Mouse (Mus musculus): ENCODE data around the gene Clnk. TPM values are rescaled to one million over a fixed set of nuclear protein-coding genes. Genes with fewer than 3 reads are reported as not detected.

Gene Clnk
- polyA plus RNA-seq, 1 experiment from 2014 or later: 0.16 TPM

DNA sequence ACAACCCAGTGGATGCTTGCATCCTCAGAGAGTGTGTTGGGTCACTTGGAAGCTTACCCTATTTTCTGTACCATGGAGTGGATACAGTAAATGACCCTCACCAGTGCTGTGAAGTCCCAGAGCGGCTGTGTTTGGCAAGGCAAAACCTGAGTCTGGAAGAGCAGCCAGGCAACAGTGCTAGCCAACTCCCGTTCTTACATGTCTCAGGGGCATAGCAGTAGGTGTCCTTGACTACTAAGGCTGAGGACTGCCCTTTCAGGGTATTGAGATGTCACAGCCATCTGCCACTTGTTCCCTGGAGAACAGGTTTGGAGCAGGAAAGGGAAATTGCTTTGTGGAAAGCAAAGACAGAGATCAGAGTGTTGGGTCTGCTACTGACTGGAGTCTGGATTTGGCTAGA lies 85.5 kb downstream of the Clnk start:
- H3K36me3 ChIP-seq (ENCODE audit: control insufficient read depth, insufficient read depth, low read length): no peaks in the 10 kb centered on the region
- H3K27ac ChIP-seq (replicated peaks; ENCODE audit: low read depth, low read length): no peak overlapping the region
- no peak overlapping the region for H3K9ac ChIP-seq (replicated peaks; ENCODE audit: low read length)
- no peak overlapping the region for H3K4me3 ChIP-seq (replicated peaks; ENCODE audit: low read depth, low read length)
- H3K27me3 ChIP-seq (ENCODE audit: control insufficient read depth, insufficient read depth, low read length): no peaks in the 10 kb centered on the region
- WGBS: 72% methylated on average over 2 of the region's 2 CpGs
- no peaks in the 10 kb centered on the region for H3K9me3 ChIP-seq (ENCODE audit: control insufficient read depth, low read length)
- peaks cover 10% of the 10 kb centered on the region for H3K4me1 ChIP-seq (ENCODE audit: control insufficient read depth, insufficient read depth, low read length)
- no peak overlapping the region for H3K4me2 ChIP-seq (ENCODE audit: low read length)
- no peak for DNase-seq
- no peak for ATAC-seq (ENCODE audit: low FRiP score, low TSS enrichment)

DNA sequence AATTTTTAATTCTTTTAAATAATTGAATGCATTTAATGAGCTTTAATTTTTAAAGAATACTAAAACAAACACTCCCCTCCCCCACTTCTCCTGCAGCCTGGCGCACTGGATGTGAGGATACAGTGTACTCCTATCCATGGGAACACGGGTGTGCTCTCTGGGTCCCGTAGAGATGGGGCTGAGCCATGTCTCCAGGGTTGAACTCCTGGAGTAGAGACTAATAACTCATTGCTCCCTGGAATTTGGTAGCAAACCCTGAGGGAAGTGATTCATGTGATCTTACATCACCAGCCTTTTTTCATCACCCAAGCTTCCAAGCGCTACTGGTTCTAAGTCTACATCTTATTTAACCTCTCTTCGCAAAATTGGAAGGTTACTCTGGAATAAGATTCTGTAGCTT lies 87.8 kb downstream of the Clnk start:
- Histone ChIP-seq H3K4me3 (replicated peaks; ENCODE audit: low read depth, low read length) (no peak overlapping the region), H3K27me3 (ENCODE audit: control insufficient read depth, insufficient read depth, low read length) (no peaks in the 10 kb centered on the region), H3K9ac (replicated peaks; ENCODE audit: low read length) (no peak overlapping the region), H3K9me3 (ENCODE audit: control insufficient read depth, low read length) (no peaks in the 10 kb centered on the region), H3K4me2 (ENCODE audit: low read length) (no peak overlapping the region), H3K27ac (replicated peaks; ENCODE audit: low read depth, low read length) (no peak overlapping the region), H3K4me1 (ENCODE audit: control insufficient read depth, insufficient read depth, low read length) (peaks cover 12% of the 10 kb centered on the region; the same call in 1 of the 2 replicates), H3K36me3 (ENCODE audit: control insufficient read depth, insufficient read depth, low read length) (no peaks in the 10 kb centered on the region)
- DNase-seq (no peak), ATAC-seq (ENCODE audit: low FRiP score, low TSS enrichment) (no peak)
- 85% methylated on average over 5 of the region's 5 CpGs for WGBS

DNA sequence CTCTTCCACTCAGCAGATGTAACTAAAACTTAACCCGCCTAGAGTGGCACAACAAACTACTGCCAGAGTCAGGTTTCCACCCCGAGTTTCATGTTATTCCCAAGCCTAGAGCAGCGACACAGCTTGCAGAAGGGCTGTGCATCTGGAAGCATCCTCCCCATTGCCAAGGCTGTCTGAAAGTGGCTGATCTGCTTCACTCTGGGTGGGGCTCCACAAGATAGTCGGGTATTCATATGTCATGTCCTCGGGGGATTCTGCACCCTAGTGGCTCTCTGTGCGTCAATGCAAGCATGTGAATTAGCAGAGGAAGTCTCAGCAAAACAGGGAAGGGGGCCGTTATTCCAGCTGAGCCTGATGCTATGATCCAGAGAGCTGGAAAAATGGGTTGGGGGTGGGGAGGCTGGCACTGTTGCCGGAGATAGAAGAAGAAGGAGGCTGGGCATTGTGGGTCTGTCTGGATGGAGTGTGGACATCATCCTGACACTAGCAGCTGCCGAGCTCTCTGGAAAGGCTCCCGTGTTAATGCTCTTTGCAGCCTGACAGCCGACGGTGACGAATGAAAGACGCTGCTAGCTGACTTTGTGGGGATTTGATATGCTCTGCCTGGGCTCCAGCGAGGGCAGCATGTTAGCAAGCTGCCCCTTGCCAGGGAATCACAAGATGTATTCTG lies 88.6 kb downstream of the Clnk start:
- ATAC-seq (ENCODE audit: low FRiP score, low TSS enrichment) (peak; percentile 43), DNase-seq (peak; percentile 70)
- Histone ChIP-seq H3K4me3 (replicated peaks; ENCODE audit: low read depth, low read length) (0 out of 2 replicates have a peak overlapping the region, but pooled peaks have one; percentile 8), H3K4me1 (ENCODE audit: control insufficient read depth, insufficient read depth, low read length) (peaks cover 12% of the 10 kb centered on the region; the same call in 1 of the 2 replicates), H3K9ac (replicated peaks; ENCODE audit: low read length) (peak overlapping the region; percentile 39; the same call in 1 of the 2 replicates), H3K9me3 (ENCODE audit: control insufficient read depth, low read length) (no peaks in the 10 kb centered on the region), H3K4me2 (ENCODE audit: low read length) (peak overlapping the region; percentile 47), H3K27me3 (ENCODE audit: control insufficient read depth, insufficient read depth, low read length) (no peaks in the 10 kb centered on the region), H3K36me3 (ENCODE audit: control insufficient read depth, insufficient read depth, low read length) (no peaks in the 10 kb centered on the region), H3K27ac (replicated peaks; ENCODE audit: low read depth, low read length) (0 out of 2 replicates have a peak overlapping the region, but pooled peaks have one; percentile 9)
- 15% methylated on average over 15 of the region's 15 CpGs for WGBS

DNA sequence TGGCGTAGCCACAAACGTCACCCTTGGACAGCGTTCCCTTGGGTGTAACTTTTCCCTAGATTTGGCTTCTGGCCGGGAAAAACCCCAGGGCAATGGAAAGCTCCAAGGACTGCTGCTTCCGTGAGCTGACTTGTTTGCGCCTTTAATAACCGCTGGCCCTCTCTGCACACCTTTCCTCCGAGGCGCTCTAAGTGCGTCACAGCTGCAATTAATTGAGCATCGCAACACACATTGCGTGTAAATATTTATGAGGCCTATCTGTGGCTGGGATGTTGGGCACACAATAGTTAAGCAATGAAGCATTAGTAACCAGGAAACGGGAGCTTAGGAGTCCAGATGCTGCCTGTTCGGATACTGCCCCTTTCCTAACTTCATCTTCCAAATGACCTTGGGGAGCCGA lies 90.5 kb downstream of the Clnk start:
- DNase-seq: peak; percentile 46
- ATAC-seq (ENCODE audit: low FRiP score, low TSS enrichment): no peak
- H3K36me3 ChIP-seq (ENCODE audit: control insufficient read depth, insufficient read depth, low read length): no peaks in the 10 kb centered on the region

DNA sequence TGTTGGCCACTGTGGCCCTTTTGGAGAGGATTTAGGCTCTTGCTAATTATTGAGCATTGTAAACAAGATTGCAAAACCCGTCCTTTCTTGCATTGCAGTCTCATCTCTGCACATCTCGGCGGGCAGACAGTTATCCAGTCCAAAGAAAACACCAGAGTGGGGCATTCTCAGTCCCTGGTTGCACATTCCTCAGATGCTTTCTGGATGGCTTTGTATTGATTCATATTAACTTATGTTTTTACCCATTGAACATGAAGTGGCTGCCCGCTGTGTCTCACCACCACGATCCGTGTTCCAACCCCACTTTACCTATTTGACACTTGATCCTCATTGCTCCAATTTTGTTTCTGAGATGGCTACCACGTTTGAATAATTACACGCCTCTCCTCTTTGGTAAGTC lies 90.9 kb downstream of the Clnk start:
- Histone ChIP-seq H3K4me1 (ENCODE audit: control insufficient read depth, insufficient read depth, low read length) (peaks cover 12% of the 10 kb centered on the region; the same call in 1 of the 2 replicates), H3K27ac (replicated peaks; ENCODE audit: low read depth, low read length) (no peak overlapping the region), H3K9ac (replicated peaks; ENCODE audit: low read length) (no peak overlapping the region), H3K9me3 (ENCODE audit: control insufficient read depth, low read length) (no peaks in the 10 kb centered on the region), H3K36me3 (ENCODE audit: control insufficient read depth, insufficient read depth, low read length) (no peaks in the 10 kb centered on the region), H3K27me3 (ENCODE audit: control insufficient read depth, insufficient read depth, low read length) (no peaks in the 10 kb centered on the region), H3K4me2 (ENCODE audit: low read length) (no peak overlapping the region), H3K4me3 (replicated peaks; ENCODE audit: low read depth, low read length) (no peak overlapping the region)
- 78% methylated on average over 8 of the region's 8 CpGs for WGBS
- no peak for DNase-seq
- ATAC-seq (ENCODE audit: low FRiP score, low TSS enrichment): no peak

More for the DNA sequence above, 90.5 kb downstream of the Clnk start:
- H3K4me2 ChIP-seq (ENCODE audit: low read length): no peak overlapping the region
- peaks cover 12% of the 10 kb centered on the region; the same call in 1 of the 2 replicates for H3K4me1 ChIP-seq (ENCODE audit: control insufficient read depth, insufficient read depth, low read length)
- H3K27ac ChIP-seq (replicated peaks; ENCODE audit: low read depth, low read length): no peak overlapping the region
- 50% methylated on average over 15 of the region's 15 CpGs for WGBS
- H3K27me3 ChIP-seq (ENCODE audit: control insufficient read depth, insufficient read depth, low read length): no peaks in the 10 kb centered on the region
- H3K9ac ChIP-seq (replicated peaks; ENCODE audit: low read length): no peak overlapping the region
- no peaks in the 10 kb centered on the region for H3K9me3 ChIP-seq (ENCODE audit: control insufficient read depth, low read length)
- H3K4me3 ChIP-seq (replicated peaks; ENCODE audit: low read depth, low read length): no peak overlapping the region

DNA sequence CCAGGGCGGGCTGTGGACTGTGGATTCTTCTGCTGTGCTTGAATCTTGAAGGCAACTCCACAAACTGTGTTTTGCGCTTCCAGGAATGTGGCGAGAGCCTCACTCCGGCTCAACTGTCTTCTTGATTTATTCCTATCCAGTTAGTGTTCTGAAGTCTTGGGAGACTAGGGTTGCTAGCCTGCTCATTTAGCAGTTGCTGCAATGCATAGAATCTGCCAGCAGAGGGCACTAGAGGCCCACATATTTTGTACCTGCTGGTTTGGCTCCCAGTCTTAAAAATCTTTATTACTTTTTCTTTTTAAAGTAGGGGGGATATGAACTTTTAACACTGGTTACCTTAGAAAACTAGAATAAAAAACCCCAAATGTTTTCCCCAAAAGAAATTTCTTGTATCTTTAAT lies 94.8 kb downstream of the Clnk start:
- H3K9ac ChIP-seq (replicated peaks; ENCODE audit: low read length): no peak overlapping the region
- ATAC-seq (ENCODE audit: low FRiP score, low TSS enrichment) (no peak), DNase-seq (peak; percentile 91)

DNA sequence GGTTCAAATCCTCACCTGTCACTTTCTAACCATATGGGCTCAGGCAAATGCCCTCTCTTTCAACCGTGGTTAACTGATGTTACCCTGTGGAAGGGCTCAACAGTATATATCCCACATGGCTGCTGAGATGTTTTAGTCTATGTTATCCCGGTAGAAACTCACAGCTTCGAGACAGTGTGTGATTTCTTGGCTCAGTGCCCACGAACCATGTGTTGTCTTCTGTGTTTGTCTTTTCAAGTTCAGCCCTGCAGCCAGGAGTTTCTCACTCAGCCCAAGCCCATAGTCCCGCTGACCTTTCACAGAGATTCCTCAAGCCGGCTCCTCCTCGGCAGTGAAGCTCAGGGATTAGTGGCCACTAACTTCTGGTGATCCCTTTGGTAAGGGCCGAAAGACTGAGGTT lies 96.0 kb downstream of the Clnk start:
- 63% methylated on average over 8 of the region's 8 CpGs for WGBS
- no peaks in the 10 kb centered on the region for H3K36me3 ChIP-seq (ENCODE audit: control insufficient read depth, insufficient read depth, low read length)
- no peaks in the 10 kb centered on the region for H3K4me1 ChIP-seq (ENCODE audit: control insufficient read depth, insufficient read depth, low read length)
- H3K27me3 ChIP-seq (ENCODE audit: control insufficient read depth, insufficient read depth, low read length): no peaks in the 10 kb centered on the region
- no peaks in the 10 kb centered on the region for H3K9me3 ChIP-seq (ENCODE audit: control insufficient read depth, low read length)
- DNase-seq: peak; percentile 15
- H3K4me2 ChIP-seq (ENCODE audit: low read length): no peak overlapping the region
- H3K9ac ChIP-seq (replicated peaks; ENCODE audit: low read length): no peak overlapping the region
- ATAC-seq (ENCODE audit: low FRiP score, low TSS enrichment): no peak
- no peak overlapping the region for H3K4me3 ChIP-seq (replicated peaks; ENCODE audit: low read depth, low read length)
- no peak overlapping the region for H3K27ac ChIP-seq (replicated peaks; ENCODE audit: low read depth, low read length)

More for the DNA sequence above, 94.8 kb downstream of the Clnk start:
- Histone ChIP-seq H3K4me3 (replicated peaks; ENCODE audit: low read depth, low read length) (no peak overlapping the region), H3K4me2 (ENCODE audit: low read length) (no peak overlapping the region), H3K36me3 (ENCODE audit: control insufficient read depth, insufficient read depth, low read length) (no peaks in the 10 kb centered on the region), H3K4me1 (ENCODE audit: control insufficient read depth, insufficient read depth, low read length) (0 out of 2 replicates have a peak, but pooled peaks cover 3% of the 10 kb centered on the region), H3K9me3 (ENCODE audit: control insufficient read depth, low read length) (no peaks in the 10 kb centered on the region), H3K27me3 (ENCODE audit: control insufficient read depth, insufficient read depth, low read length) (no peaks in the 10 kb centered on the region), H3K27ac (replicated peaks; ENCODE audit: low read depth, low read length) (no peak overlapping the region)
- WGBS: 40% methylated on average over 4 of the region's 4 CpGs

DNA sequence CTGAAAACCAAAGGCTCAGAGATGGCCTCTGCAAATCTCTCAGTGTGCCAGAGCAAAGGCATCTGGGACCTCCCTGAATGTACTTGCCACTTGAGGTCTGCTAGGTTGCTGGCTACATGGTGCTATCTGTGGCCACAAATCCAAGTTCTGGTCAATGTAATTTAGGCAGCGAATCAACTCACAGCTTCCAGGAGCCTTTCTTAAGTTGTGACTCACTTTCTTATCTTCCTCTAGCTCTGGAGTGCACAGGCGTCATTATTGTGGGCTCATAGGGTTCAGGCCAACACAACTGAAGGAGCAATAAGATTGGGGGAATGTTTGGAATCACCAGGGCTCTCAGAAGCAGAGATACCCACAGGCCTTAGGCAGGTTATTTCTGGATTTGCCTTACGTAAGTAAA lies 96.6 kb downstream of the Clnk start:
- WGBS: 85% methylated on average over 3 of the region's 3 CpGs
- ATAC-seq (ENCODE audit: low FRiP score, low TSS enrichment): no peak
- H3K9me3 ChIP-seq (ENCODE audit: control insufficient read depth, low read length): no peaks in the 10 kb centered on the region

DNA sequence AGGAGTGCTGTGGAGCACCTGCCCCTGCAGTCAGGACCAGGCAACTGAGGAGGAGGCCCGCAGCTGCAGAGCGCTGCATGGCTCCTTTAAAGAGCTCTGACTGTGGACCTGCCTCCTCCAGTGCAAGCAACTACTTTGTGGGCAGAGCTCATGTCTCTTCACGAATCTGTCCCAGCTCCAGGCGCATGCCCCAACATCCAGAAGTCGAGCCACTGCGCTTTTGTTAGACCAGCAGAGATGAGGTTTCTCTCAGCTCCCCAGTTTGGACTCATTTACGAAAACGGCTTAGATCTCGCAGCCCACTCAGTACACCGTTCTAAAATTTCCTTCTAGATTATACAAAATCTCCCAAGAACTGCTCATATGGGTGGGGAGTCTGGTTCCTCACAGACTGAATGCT lies 101.1 kb downstream of the Clnk start:
- H3K27me3 ChIP-seq (ENCODE audit: control insufficient read depth, insufficient read depth, low read length): no peaks in the 10 kb centered on the region
- H3K9ac ChIP-seq (replicated peaks; ENCODE audit: low read length): no peak overlapping the region
- WGBS: 66% methylated on average over 10 of the region's 10 CpGs
- H3K4me2 ChIP-seq (ENCODE audit: low read length): no peak overlapping the region
- DNase-seq (no peak), ATAC-seq (ENCODE audit: low FRiP score, low TSS enrichment) (no peak)
- no peaks in the 10 kb centered on the region for H3K36me3 ChIP-seq (ENCODE audit: control insufficient read depth, insufficient read depth, low read length)
- no peak overlapping the region for H3K27ac ChIP-seq (replicated peaks; ENCODE audit: low read depth, low read length)
- no peaks in the 10 kb centered on the region for H3K9me3 ChIP-seq (ENCODE audit: control insufficient read depth, low read length)
- H3K4me3 ChIP-seq (replicated peaks; ENCODE audit: low read depth, low read length): no peak overlapping the region
- H3K4me1 ChIP-seq (ENCODE audit: control insufficient read depth, insufficient read depth, low read length): no peaks in the 10 kb centered on the region

More for the DNA sequence above, 96.6 kb downstream of the Clnk start:
- Histone ChIP-seq H3K4me2 (ENCODE audit: low read length) (no peak overlapping the region), H3K27ac (replicated peaks; ENCODE audit: low read depth, low read length) (no peak overlapping the region), H3K27me3 (ENCODE audit: control insufficient read depth, insufficient read depth, low read length) (no peaks in the 10 kb centered on the region), H3K9ac (replicated peaks; ENCODE audit: low read length) (no peak overlapping the region), H3K36me3 (ENCODE audit: control insufficient read depth, insufficient read depth, low read length) (no peaks in the 10 kb centered on the region), H3K4me1 (ENCODE audit: control insufficient read depth, insufficient read depth, low read length) (no peaks in the 10 kb centered on the region), H3K4me3 (replicated peaks; ENCODE audit: low read depth, low read length) (no peak overlapping the region)
- no peak for DNase-seq

All from midbrain, embryonic 14.5 days (tissue).